Mouse (Mus musculus): ENCODE data around the gene Nat8f1.
"Not testable (repeated sequence)": the region's sequence is repeated elsewhere in the genome, so short reads cannot be mapped to it uniquely, and the experiment has no call there.

The Nat8f1 gene

DNA sequence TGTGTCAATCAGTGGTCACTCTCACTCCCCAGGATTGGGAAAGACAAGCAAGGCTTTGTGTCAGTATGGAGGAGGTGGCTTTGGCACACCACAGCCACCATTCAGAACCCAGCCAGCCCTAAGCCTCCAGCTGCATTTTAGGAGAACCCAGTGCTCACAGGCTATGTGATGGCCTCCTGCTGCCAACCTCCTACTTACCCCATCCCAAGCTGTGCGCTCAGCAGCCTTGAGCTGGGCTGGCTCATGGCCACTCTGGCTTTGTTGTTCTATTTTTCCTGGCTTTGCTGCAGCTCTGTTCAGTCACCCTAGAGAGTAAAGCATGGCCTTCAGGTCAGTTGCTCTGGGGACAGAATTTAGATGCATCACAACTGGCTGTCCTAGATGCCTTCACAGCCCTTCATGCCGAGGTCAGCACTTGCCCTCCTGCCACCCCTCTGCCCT is 8.6 kb downstream of the Nat8f1 start:
- not testable (repeated sequence) for DNase-seq (ENCODE audit: low read depth)

DNA sequence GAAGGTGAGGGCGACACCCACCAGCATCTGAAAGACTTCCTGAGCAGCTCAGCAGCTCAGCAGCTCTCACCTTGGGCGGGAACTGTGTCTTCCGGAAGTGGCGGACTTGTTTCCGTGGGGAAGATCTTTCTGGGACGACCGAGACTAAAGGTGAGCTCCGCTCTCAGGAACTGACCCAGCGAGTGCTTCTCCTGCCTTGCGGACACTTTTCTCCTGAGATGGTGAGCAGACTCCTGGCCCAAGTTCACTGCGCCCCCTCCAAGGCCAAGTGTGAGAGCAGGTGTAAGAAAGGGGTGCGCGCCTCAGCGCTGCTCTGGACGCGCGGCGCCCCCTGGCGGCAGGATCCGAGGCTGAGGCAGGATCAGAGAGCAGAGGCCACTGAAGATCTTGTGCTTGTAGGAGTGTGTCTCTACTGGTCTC is 10.8 kb downstream of the Nat8f1 start, which contains the start of gene Nat8f4:
Gene Nat8f4 (minus strand): TSS at position 243 of the 420 bp plus-strand sequence.
- peak; percentile 86 for DNase-seq (ENCODE audit: low read depth)

DNA sequence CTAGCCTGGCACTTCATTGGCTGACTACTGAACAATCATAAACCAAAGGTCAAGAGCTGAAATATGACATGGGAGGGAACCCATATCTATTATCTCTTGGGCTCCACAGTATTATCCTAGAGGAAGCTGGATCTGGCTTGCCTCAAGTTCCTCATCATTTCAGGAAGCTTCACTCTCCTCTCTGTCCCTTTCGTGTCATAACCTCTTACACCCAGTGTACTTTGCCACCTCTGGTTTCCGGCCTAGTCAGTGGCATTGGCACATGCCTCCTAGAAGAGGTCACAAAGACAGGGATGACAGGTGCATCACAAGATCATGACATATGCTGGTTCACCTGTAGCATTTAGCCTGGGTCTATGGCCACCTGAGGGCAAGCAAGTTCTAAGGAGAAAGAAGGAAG is 13.2 kb downstream of the Nat8f1 start:
- DNase-seq (ENCODE audit: low read depth) = no peak

DNA sequence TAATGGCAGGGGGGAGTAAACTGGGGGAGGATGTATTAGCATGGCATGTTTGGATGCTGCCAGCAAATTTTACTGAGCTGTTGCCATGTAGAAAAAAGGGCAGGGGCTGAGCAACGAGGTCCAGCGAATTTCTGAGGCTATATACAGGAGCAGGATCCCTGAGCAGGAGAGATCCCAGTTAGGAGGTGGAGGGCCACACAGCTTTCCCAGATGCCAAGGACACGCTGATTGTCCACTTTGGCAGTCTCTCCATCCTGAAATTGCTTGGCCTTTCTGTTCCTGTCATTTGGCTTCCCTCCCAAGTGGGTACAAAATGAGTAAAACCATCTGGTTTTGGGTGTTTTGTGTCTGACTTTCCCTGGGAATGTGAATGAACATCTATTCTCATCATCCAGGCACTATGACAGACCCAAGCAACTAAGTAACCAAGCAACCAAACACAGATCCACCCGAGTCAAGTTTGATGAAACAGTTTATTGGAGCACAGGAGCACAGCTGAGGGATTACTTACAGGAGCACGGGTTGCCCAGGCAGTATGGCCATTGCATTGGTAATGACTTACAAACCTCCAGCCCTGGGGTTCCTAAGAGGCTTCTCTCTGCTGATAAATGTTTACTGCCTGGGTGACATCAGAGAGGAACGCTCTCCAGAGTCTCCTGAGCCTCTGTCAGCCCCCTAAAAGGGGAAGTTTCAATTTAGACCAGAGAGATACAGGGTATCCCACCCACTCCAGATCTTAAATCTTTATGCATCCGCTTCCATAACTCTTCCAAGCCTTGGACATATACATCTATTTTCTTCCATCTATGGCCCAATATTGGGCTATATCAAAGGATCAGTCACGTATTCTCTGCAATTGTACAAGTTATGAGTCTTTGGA is 16.7 kb downstream of the Nat8f1 start:
- DNase-seq (ENCODE audit: low read depth) = not testable (repeated sequence)

DNA sequence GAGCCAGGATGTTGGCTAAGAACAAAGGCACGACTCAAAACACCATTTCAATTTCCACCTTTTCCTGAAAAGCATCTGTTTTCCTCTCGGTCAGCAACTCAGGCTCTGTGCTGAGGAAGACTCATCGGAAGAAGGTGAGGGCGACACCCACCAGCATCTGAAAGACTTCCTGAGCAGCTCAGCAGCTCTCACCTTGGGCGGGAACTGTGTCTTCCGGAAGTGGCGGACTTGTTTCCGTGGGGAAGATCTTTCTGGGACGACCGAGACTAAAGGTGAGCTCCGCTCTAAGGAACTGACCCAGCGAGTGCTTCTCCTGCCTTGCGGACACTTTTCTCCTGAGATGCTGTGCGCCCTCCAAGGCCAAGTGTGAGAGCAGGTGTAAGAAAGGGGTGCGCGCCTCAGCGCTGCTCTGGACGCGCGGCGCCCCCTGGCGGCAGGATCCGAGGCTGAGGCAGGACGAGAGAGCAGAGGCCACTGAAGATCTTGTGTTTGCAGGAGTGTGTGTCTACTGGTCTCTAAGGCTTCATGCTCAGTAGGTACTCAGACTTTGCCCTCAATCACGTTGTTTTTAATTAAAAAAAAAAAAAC is 20.3 kb downstream of the Nat8f1 start:
- peak; percentile 26 for DNase-seq (ENCODE audit: low read depth)

DNA sequence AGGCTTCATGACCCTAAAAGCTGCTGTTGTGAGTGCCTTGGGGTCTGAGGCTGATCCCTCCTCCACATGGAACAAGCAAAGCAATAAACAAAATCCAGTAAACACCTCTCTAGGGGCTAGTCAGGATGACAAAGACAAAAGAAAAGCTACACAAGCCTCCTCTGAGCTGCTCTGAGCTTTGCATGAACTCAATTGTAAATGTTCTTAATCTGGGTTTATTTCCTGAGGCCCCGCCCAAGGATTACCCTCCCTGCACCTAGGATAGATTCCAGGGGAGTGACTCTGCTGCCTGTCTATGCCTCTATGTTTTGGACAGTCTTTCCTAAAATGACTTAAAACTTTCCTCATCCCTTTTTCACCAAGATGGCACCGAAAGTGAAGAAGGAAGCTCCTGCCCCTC is 26.5 kb downstream of the Nat8f1 start:
- DNase-seq (ENCODE audit: low read depth) = no peak

DNA sequence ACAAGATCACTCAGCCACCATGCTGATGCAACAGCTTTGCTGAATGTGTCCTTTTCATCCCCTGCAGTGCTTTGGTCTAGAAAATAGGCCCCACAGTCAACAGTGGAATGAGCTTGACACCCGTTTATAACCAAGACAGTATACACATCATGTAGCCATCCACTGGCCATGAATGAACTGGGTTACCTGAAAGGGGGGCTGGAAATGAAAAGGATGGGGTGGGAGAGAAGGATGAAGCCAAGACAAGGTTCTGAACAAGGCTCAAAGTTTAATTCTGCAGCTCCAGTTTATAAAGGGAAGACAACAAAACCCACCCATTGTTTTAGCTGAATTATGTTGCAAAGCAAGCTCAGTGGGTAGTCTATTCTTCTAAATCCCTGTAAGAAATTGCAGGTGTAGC is 31.2 kb downstream of the Nat8f1 start:
- no peak for DNase-seq (ENCODE audit: low read depth)

DNA sequence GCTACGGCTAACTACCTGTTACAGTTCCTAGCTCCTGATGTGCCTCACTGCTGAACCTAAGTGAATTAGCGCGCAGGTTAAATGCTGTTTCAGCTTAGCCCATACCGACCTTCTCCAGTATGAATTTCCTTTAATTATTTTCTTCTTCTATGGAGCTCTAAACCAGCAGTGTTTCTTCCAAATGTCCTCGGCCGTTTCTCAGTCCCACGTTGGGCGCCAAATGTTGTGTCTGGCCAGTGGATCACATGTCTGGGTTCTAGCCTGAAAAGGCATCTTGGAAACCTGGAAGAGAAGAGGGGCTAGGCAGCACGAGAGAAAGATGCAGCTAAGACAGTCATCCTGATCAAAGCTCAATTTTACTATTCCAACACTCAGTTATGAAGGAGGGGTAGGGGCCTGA is 32.2 kb downstream of the Nat8f1 start:
- DNase-seq (ENCODE audit: low read depth) = not testable (repeated sequence)

DNA sequence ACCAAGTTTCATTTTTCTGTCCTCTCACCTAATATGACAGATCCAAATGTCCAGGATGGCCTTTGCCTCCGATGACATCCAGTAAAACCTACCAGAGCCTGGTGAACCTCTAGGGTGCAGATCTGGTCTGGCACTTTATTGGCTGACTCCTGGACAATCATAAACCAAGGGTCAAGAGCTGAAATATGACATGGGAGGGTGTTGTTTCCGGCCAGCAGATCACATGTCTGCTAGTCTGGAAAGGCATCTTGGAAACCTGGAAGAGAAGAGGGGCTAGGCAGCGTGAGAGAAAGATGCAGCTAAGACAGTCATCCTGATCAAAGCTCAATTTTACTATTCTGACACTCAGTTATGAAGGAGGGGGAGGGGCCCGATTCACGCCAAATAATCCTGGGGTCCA is 46.5 kb downstream of the Nat8f1 start, which contains the start of gene Nat8f2:
Gene Nat8f2 (minus strand): TSS at position 153 of the 400 bp plus-strand sequence.
- not testable (repeated sequence) for DNase-seq (ENCODE audit: low read depth)

DNA sequence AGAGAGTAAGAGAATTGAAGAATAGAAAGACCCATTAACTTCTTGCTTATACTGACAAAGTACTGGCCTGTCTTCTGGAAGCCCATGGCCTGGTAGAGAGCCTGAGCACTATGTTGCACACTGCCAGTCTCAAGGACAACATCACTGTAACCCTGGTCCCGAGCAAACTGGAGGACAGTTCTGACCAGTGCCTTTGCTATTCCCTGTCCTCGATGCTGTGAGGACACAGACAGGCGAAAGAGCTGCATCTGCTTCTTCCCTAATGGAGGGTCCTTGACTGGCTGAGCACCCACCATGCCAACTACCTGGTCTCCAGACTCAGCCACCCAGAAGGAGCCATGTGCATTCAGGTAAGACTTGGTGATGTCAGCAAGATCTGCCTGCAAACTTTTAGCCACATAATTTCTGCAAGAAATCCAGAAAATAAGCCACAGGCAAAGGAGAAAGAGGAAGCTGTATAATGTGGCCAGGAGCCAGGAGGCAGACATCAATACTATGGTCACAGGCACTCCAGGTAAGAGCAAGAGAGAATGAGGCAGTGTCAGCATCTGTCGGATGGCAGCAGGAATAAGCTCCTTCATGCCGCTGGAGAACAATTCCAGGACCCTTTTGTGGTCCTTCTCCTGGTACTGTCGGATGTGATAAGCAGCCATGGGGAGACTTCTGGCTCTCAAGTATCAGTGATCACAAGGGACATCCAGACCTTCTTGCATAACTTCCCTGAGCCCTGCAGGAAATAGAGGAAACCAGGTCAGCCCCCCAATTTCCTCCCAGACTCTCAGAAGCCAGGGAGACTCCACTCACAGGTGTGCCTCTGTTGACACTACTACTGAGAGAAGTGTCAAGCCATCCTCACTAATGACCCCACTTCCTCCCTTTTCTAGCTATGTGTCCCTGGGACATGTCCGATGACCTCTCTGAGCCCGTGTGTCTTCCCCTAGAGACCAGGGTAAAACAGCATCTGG is 47.5 kb downstream of the Nat8f1 start:
- DNase-seq (ENCODE audit: low read depth) = no peak

DNA sequence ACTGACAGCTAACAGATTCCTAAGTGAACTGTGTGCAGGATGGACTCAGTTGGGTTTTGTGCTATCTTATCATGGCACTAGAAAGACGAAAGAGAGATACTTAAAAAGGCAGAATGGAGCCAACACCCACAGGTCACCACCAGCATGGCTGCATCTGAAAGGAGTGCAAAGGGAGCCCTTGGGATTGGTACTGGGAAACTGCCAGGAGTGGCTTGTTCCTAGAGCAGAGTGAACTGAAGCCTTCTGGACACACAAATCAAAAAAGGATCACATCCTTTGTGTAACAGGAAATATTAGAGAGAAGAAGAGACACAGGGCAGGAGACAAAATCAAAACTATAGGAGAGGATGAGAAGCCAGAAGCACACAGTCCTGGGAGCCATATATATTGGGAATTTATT is 48.5 kb downstream of the Nat8f1 start:
- DNase-seq (ENCODE audit: low read depth) = not testable (repeated sequence)

DNA sequence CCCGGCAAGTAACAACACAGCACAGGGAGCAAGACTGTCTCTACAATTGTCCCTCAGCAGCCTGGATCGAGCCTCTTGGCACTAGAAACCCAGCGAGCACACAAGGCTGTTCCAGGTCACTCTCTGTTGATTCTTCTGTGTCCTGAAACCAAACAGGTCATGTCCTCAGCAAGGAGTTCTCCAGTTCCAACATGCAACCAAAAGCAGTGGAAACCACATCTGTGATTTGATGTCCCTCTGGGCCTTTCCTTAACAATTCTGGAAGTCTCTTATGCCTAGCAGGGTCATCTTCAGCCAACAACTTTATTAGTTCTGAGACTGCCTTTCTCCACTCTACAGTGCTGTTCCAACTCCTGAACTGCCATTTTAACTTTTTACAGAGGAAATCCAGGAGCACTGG is 49.3 kb downstream of the Nat8f1 start:
- not testable (repeated sequence) for DNase-seq (ENCODE audit: low read depth)

DNA sequence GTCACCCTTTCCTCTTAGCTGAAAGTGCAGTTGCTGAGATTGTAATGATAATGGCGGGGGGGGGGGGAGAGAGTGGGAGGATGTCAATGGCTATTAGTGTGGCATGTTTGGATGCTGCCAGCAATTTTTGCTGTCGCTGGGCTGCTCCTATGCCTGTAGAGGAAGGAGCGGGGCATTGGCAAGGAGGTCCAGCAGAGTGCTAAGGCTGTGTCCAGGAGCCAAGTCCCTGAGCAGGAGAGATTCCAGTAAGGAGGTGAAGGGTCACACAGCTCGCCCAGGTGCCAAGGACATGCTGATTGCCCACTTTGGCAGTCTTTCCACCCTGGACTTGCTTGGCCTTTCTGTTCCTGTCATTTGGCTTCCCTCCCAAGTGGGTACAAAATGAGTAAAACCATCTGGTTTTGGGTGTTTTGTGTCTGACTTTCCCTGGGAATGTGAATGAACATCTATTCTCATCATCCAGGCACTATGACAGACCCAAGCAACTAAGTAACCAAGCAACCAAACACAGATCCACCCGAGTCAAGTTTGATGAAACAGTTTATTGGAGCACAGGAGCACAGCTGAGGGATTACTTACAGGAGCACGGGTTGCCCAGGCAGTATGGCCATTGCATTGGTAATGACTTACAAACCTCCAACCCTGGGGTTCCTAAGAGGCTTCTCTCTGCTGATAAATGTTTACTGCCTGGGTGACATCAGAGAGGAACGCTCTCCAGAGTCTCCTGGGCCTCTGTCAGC is 50.4 kb downstream of the Nat8f1 start:
- not testable (repeated sequence) for DNase-seq (ENCODE audit: low read depth)

DNA sequence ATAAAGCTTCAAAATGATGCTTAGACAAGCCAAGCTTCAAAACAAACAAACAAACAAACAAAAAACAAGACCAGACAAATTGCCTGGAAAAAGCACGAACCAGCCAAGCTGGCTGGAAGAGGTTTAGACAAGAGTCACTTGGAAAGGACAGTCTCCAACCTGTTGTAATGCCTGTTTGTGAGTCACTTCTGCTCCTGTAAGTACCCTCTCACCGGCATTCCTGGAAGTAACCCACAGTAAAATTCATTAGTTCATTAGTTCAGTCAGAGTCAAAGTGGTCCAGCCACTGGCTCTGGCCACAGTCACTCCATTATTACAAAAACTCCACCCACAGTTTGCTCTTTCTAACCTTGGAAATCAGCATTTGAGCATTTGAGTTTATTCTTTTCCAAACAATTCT is 51.6 kb downstream of the Nat8f1 start:
- DNase-seq (ENCODE audit: low read depth) = no peak

DNA sequence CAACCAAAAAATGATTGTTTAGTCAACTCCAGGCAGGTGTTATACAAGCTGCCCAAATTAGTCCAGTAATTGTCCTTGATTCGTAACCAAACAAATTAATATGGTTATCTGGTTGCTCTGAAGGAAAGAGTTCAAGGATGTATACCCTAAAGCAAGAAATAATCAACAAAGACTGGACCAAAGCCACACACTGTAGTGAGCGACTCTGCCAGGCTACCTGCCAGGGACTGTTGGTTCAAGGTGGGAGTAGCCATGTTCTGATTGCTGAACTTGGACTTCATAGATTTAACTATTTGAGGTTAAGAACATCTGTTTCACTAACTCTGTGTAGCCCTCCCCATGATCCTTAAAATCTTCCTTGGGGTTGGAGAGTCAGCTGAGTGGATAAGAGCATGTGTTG is 52.4 kb downstream of the Nat8f1 start:
- DNase-seq (ENCODE audit: low read depth) = no peak

DNA sequence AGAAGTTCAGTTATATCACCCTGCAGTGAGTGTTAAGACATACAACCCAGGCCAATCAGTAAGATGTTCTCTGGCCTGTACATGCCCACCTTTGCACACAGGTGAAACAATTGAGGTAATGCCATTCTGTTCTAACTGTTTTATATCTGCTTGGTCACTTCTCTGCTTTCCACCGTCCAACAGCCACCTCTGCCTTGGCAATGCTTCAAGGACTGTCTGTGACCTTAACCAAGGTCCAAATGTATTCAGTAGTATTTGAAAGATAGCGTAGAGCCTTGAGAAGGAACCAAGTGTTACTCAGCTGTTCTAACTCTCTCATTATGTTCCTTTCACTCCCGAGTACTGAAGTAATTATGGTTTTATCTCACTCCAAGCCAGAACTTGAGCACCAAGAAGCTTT is 52.9 kb downstream of the Nat8f1 start:
- DNase-seq (ENCODE audit: low read depth) = no peak

DNA sequence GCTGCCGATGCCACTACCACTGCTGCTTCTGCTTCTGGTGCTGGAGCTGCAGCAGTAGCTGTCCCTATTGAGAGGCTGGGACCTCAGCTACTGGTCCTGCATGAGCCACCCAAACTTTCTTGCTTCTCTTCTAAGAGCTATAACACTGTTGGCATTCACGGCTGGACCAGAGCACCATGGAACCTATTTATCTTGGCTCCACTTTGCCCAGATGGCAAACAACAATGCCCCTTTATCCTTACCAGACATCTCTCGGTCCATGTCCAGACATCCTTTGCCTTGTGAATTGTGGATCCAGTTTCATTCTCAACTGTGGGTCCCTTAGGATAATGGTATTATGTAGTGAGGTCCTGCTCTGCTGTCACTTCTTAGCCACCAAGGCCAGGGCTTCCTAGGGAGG is 54.2 kb downstream of the Nat8f1 start:
- DNase-seq (ENCODE audit: low read depth) = no peak
